Mouse (Mus musculus) midbrain, embryonic 11.5 days (tissue): ENCODE measurements around the gene Adarb2. TPM values are rescaled to one million over a fixed set of nuclear protein-coding genes. Genes with fewer than 3 reads are reported as not detected.

Source experiments
- ATAC-seq: fragments of 200-750 bp; cut with Nextera tagmentation; 2 replicates; pipeline ENCODE4 v1.8.0; 2017; ENCODE audit warnings: moderate TSS enrichment, moderate library complexity; ENCODE audit not compliant: low FRiP score
- DNase-seq: peaks from one replicate; pipeline ENCODE4 v3.0.0; 2015; ENCODE audit warnings: low spot score; ENCODE audit errors: missing footprints
- H3K27ac ChIP-seq: fragments of 300-500 bp; sonication (generic); 2 replicates; pipeline ENCODE4 v1.5.1; 2014; ENCODE audit warnings: low read depth, low read length
- H3K27me3 ChIP-seq: fragments of 300-500 bp; sonication (generic); 2 replicates; pipeline ENCODE4 v1.6.1; 2014; ENCODE audit warnings: mild to moderate bottlenecking, low read length, moderate library complexity, mixed read lengths; ENCODE audit not compliant: control insufficient read depth, insufficient read depth
- H3K36me3 ChIP-seq: fragments of 300-500 bp; sonication (generic); 2 replicates; pipeline ENCODE4 v1.6.1; 2014; ENCODE audit warnings: mild to moderate bottlenecking, low read length, moderate library complexity, mixed read lengths; ENCODE audit not compliant: control insufficient read depth, insufficient read depth
- H3K4me1 ChIP-seq: fragments of 300-500 bp; sonication (generic); 2 replicates; pipeline ENCODE4 v1.6.1; 2014; ENCODE audit warnings: low read length; ENCODE audit not compliant: control insufficient read depth, insufficient read depth
- H3K4me2 ChIP-seq: fragments of 300-500 bp; sonication (generic); 2 replicates; pipeline ENCODE4 v1.6.1; 2014; ENCODE audit warnings: mild to moderate bottlenecking, moderate library complexity
- H3K4me3 ChIP-seq: fragments of 300-500 bp; sonication (generic); 2 replicates; pipeline ENCODE4 v1.5.1; 2014; ENCODE audit warnings: low read depth, low read length
- H3K9ac ChIP-seq: fragments of 300-500 bp; sonication (generic); 2 replicates; pipeline ENCODE4 v1.6.1; 2014; ENCODE audit warnings: low read length
- H3K9me3 ChIP-seq: fragments of 300-500 bp; sonication (generic); 2 replicates; pipeline ENCODE4 v1.6.1; 2016; ENCODE audit warnings: low read length; ENCODE audit not compliant: control insufficient read depth
- WGBS: fragments of 180-500 bp; shearing (Covaris S2); extraction: QIAGEN DNeasy Blood & Tissue Kit; methylation state at CpG from one replicate; pipeline ENCODE4 v1.1.7; 2014; 5-methylcytosine and 5-hydroxymethylcytosine counted together
- polyA plus RNA-seq: library from polyadenylated mRNA; unstranded; fragments of >200 nt; fragmentation: Nextera tagmentation; extraction: Ambion mirVana; gene quantifications from 2 replicates; pipeline ENCODE4 v1.2.1, GENCODE M21; 2014

The Adarb2 gene
- polyA plus RNA-seq, 1 experiment from 2014 or later: 5.9 TPM

DNA sequence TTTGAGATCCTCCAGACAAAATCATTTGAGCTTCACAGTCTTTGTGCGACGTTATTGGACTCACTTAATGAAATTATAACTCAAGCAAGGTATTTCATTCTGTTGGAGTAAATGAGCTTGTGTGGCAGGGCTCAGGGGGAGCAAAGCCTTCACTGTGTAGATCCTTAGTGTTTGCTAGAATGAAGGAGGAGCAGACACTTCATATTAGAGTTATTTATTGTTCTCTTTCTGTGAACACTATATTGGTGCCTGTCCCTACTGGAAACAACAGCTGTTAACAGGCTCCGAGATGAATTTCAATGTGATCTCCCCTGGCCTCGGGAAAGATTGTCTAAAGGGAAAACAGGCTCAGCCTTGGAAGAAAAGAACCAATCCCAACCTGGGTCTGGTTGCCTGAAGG is 355.1 kb downstream of the Adarb2 start:
- no peaks in the 10 kb centered on the region for H3K4me1 ChIP-seq
- H3K9me3 ChIP-seq: no peaks in the 10 kb centered on the region
- no peak overlapping the region for H3K4me3 ChIP-seq
- no peak overlapping the region for H3K4me2 ChIP-seq
- H3K27ac ChIP-seq: no peak overlapping the region
- no peaks in the 10 kb centered on the region for H3K27me3 ChIP-seq
- WGBS: 84% methylated on average over 4 of the region's 4 CpGs
- DNase-seq (no peak), ATAC-seq (no peak)
- no peak overlapping the region for H3K9ac ChIP-seq
- H3K36me3 ChIP-seq: no peaks in the 10 kb centered on the region

DNA sequence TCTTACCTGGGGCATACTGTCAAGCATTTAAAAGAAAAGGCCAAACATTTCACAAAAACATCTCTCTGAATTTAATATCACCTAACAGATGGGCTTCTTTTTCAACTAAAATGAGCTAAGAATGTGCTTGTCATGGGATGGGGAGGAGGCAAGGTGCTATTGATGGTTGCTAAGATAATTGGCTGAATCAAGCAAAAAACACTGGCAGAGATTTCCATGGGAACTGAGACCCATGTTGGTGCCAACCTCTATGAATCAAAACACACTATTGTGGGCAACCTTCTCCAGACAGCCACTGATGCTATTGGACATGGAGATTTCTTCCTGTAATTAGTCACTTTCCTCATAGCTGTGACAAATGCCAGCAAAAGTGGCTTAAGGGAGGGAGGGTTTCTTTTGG is 357.8 kb downstream of the Adarb2 start:
- no peaks in the 10 kb centered on the region for H3K36me3 ChIP-seq
- no peak overlapping the region for H3K4me2 ChIP-seq
- H3K9ac ChIP-seq: no peak overlapping the region
- H3K4me1 ChIP-seq: no peaks in the 10 kb centered on the region
- no peak for DNase-seq
- H3K27me3 ChIP-seq: no peaks in the 10 kb centered on the region
- no peak overlapping the region for H3K4me3 ChIP-seq
- no peaks in the 10 kb centered on the region for H3K9me3 ChIP-seq
- ATAC-seq: no peak
- no peak overlapping the region for H3K27ac ChIP-seq

DNA sequence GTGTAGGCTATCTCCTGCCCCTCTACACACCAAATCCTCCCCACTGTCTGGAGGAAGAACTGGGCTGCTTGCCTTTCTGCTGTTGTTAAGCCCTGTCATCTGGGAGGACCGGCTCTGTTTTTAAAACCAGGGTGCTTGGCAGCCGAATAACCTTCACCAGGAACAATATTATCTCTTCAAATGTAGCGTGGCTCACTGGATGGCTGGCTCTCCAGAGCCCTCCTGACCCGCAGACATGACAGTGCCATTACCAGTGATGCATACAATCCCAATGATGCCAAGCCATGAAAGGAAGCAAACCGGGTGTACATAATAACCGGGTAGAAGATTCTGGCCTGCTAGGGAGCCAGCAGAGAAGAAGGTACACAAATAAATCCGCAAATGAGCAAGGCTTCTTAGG is 360.5 kb downstream of the Adarb2 start:
- Histone ChIP-seq H3K27me3 (no peaks in the 10 kb centered on the region), H3K9ac (no peak overlapping the region), H3K4me1 (no peaks in the 10 kb centered on the region), H3K27ac (no peak overlapping the region), H3K36me3 (no peaks in the 10 kb centered on the region), H3K4me2 (no peak overlapping the region), H3K9me3 (no peaks in the 10 kb centered on the region), H3K4me3 (no peak overlapping the region)
- ATAC-seq (no peak), DNase-seq (no peak)
- WGBS: 91% methylated on average over 7 of the region's 7 CpGs

- Histone ChIP-seq H3K4me2 (no peak overlapping the region), H3K27ac (no peak overlapping the region), H3K4me1 (no peaks in the 10 kb centered on the region), H3K9me3 (no peaks in the 10 kb centered on the region), H3K27me3 (no peaks in the 10 kb centered on the region), H3K4me3 (no peak overlapping the region), H3K9ac (no peak overlapping the region), H3K36me3 (no peaks in the 10 kb centered on the region)
- ATAC-seq (no peak), DNase-seq (no peak)
- 73% methylated on average over 15 of the region's 15 CpGs for WGBS
Measured at GRCm38 (mm10) chr13:8567111-8568026, 364.7 kb downstream of the Adarb2 start.

DNA sequence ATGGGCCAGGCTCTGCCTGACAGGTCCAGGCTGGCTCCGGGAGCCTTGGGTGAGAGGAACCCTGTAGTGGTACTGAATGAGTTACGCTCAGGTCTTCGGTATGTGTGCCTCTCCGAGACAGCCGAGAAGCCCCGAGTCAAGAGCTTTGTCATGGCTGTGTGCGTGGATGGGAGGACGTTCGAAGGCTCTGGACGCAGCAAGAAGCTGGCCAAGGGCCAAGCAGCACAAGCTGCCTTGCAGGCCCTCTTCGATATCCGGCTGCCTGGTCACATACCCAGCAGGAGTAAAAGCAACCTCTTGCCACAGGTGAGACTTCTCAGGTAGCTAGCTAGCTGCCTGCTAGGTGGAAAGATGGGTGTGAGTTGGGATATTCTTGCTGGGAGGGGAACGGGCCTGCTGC is 367.6 kb downstream of the Adarb2 start:
- Histone ChIP-seq H3K9me3 (no peaks in the 10 kb centered on the region), H3K4me3 (no peak overlapping the region), H3K27me3 (no peaks in the 10 kb centered on the region), H3K4me1 (no peaks in the 10 kb centered on the region), H3K36me3 (no peaks in the 10 kb centered on the region), H3K27ac (no peak overlapping the region), H3K9ac (no peak overlapping the region), H3K4me2 (no peak overlapping the region)
- DNase-seq (no peak), ATAC-seq (no peak)
- WGBS: 94% methylated on average over 13 of the region's 13 CpGs

- Histone ChIP-seq H3K36me3 (no peaks in the 10 kb centered on the region), H3K27ac (no peak overlapping the region), H3K4me1 (no peaks in the 10 kb centered on the region), H3K9me3 (no peaks in the 10 kb centered on the region), H3K9ac (no peak overlapping the region), H3K4me3 (no peak overlapping the region), H3K4me2 (no peak overlapping the region), H3K27me3 (no peaks in the 10 kb centered on the region)
- WGBS: 91% methylated on average over 12 of the region's 12 CpGs
- ATAC-seq: no peak
- no peak for DNase-seq
Measured at GRCm38 (mm10) chr13:8573908-8574307, 371.2 kb downstream of the Adarb2 start.

GRCm38 (mm10) chr13:8584257-8585005 is 381.8 kb downstream of the Adarb2 start:
- H3K4me3 ChIP-seq: no peak overlapping the region
- H3K27me3 ChIP-seq: no peaks in the 10 kb centered on the region
- no peak overlapping the region for H3K27ac ChIP-seq
- H3K4me1 ChIP-seq: no peaks in the 10 kb centered on the region
- no peaks in the 10 kb centered on the region for H3K36me3 ChIP-seq
- WGBS: 74% methylated on average over 8 of the region's 8 CpGs
- DNase-seq (no peak), ATAC-seq (no peak)
- no peak overlapping the region for H3K4me2 ChIP-seq
- no peaks in the 10 kb centered on the region for H3K9me3 ChIP-seq
- no peak overlapping the region for H3K9ac ChIP-seq

DNA sequence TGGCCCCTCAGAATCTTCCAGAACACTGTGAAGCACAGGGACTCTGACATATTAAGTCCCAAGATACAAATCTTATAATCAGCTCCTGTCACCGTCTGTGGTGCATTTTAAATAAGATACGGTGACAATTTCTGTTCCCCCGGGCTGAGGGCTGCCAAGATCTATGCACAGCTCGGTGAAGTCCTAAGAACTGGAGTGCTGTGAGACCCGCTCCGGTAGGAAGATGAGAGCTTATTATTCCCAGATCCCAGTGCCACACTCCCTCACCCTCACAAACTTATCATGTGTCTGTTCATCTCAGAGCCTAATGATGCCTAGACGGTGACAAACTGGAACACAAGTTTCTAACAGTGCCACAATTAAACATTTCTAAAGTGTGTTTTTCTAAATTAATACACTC is 384.8 kb downstream of the Adarb2 start:
- ATAC-seq (no peak), DNase-seq (no peak)
- Histone ChIP-seq H3K36me3 (no peaks in the 10 kb centered on the region), H3K4me1 (no peaks in the 10 kb centered on the region), H3K27ac (no peak overlapping the region), H3K4me2 (no peak overlapping the region), H3K4me3 (no peak overlapping the region), H3K27me3 (no peaks in the 10 kb centered on the region), H3K9me3 (no peaks in the 10 kb centered on the region), H3K9ac (no peak overlapping the region)
- WGBS: 86% methylated on average over 7 of the region's 7 CpGs

DNA sequence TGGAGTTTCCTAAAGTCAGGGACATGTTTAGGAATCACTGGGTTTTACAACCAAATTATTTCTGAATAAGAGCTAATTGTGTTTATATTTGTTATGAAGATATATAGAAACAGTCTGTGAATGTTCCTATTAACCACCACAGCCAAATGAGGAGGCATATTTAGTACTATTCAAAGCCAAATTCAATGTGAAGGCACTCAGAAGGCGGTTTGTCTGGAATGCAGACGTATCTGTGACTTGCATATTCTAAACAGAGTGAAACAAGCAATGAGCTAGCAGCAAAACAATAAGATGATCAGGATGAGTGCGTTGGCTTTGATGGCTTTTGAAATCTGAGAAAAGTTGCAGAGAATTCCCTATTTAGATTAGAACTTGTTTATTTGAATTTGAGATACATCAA is 387.8 kb downstream of the Adarb2 start:
- 84% methylated on average over 3 of the region's 3 CpGs for WGBS
- H3K4me1 ChIP-seq: no peaks in the 10 kb centered on the region
- no peaks in the 10 kb centered on the region for H3K36me3 ChIP-seq
- H3K9me3 ChIP-seq: no peaks in the 10 kb centered on the region
- H3K9ac ChIP-seq: no peak overlapping the region
- H3K4me2 ChIP-seq: no peak overlapping the region
- no peaks in the 10 kb centered on the region for H3K27me3 ChIP-seq
- no peak overlapping the region for H3K27ac ChIP-seq
- no peak for DNase-seq
- no peak for ATAC-seq
- H3K4me3 ChIP-seq: no peak overlapping the region
